Mouse (Mus musculus) thymus, adult 2 months (tissue): ENCODE data around the gene Scn1b. TPM values are rescaled to one million over a fixed set of nuclear protein-coding genes. Genes with fewer than 3 reads are reported as not detected.

Experiments used
- DNase-seq: peaks from one replicate; pipeline ENCODE4 v3.0.0; 2021
- H3K27ac ChIP-seq: fragments of 200-500 bp; 2 replicates; pipeline ENCODE4 v1.5.1; 2012; ENCODE audit warnings: low read length, control low read depth; ENCODE audit not compliant: control insufficient read depth, insufficient read depth
- H3K27me3 ChIP-seq: fragments of 200-500 bp; 2 replicates; pipeline ENCODE4 v1.6.1; 2012; ENCODE audit warnings: mild to moderate bottlenecking, low read length, moderate library complexity, mixed read lengths; ENCODE audit not compliant: control insufficient read depth, insufficient read depth
- H3K36me3 ChIP-seq: fragments of 200-500 bp; 2 replicates; pipeline ENCODE4 v1.6.1; 2012; ENCODE audit warnings: mild to moderate bottlenecking, low read length, moderate library complexity; ENCODE audit not compliant: control insufficient read depth, insufficient read depth
- H3K4me1 ChIP-seq: fragments of 200-500 bp; replicated peaks from 2 replicates; pipeline ENCODE4 v1.6.1; 2012; ENCODE audit warnings: low read length; ENCODE audit not compliant: control insufficient read depth, insufficient read depth
- H3K4me3 ChIP-seq: fragments of 200-500 bp; 2 replicates; pipeline ENCODE4 v1.5.1; 2012; ENCODE audit warnings: mild to moderate bottlenecking, low read length, control low read depth, moderate library complexity; ENCODE audit not compliant: control insufficient read depth, insufficient read depth
- CTCF ChIP-seq: fragments of 200-500 bp; IDR thresholded peaks from 2 replicates; pipeline ENCODE4 v1.5.1; 2012; ENCODE audit warnings: mild to moderate bottlenecking, control low read depth, low read length, moderate library complexity, borderline replicate concordance; ENCODE audit not compliant: control insufficient read depth, poor library complexity, insufficient read depth; ENCODE audit errors: extremely low read depth
- POLR2A ChIP-seq: fragments of 200-500 bp; IDR thresholded peaks from 2 replicates; pipeline ENCODE4 v1.6.1; 2012; ENCODE audit warnings: mild to moderate bottlenecking, low read length, control low read depth, moderate library complexity; ENCODE audit not compliant: control insufficient read depth, poor library complexity, insufficient read depth; ENCODE audit errors: extremely low read depth
- WGBS: fragments of 180-500 bp; shearing (Covaris S2); methylation state at CpG from one replicate; pipeline ENCODE4 v1.1.7; 2018; 5-methylcytosine and 5-hydroxymethylcytosine counted together
- polyA plus RNA-seq: library from polyadenylated mRNA; depleted of rRNA; stranded (reverse); fragments of >200 nt; gene quantifications from 2 replicates; pipeline ENCODE4 v1.2.3, GENCODE M21; 2012

Gene Scn1b
- polyA plus RNA-seq, 1 experiment, result 21.2 TPM

DNA sequence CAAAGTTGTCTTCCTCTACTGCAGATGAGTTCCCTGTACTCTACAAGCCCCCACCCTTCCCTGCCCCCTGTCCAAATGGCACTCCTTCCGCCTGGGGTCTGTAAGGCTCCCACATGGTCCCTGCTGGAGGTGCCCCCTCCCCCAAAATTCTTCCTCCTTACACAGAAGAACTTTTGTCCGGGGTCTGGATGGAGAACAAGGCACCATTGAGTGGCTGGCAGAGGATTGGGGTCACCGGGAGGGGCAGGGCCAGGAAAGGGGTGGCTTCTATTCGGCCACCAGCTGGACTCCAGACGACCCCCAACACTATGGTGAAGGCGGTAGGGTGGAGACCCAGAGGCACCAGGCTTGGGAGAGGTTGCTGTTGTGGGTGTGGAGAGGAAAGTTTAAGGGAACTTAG lies 49.3 kb downstream of the Scn1b start:
- Histone ChIP-seq H3K27me3 (no peaks in the 10 kb centered on the region), H3K4me1 (no peaks in the 10 kb centered on the region), H3K36me3 (no peaks in the 10 kb centered on the region), H3K4me3 (no peak overlapping the region), H3K27ac (no peak overlapping the region)
- DNase-seq, result no peak
- 88% methylated on average over 6 of the region's 6 CpGs for WGBS
- no peak for TF ChIP-seq POLR2A
- TF ChIP-seq CTCF, result no peak

DNA sequence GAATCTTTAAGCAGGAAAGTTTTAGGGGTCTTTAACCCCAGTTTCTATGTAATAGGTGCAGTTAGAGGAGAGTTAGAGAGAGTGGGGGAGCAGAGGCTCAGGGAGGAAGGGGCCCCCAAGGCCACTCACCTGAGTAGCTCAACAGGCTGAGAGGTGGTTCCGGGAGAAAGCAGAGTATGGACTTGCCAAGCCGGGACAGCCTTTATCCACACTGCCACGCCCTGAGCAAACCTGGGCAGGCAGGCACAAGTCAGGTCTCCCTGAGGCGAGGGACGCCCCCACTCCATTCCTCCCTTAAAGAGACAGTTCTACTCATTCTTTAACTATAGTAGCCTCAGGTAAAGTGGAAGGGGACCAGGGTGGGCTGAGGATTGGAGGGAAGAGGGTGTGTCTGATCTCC lies 50.3 kb downstream of the Scn1b start, which contains the start of gene Fxyd3:
TSS of gene Fxyd3 (minus strand) at position 213 of the 400 bp plus-strand sequence.
- TF ChIP-seq CTCF (no peak), POLR2A (no peak)
- Histone ChIP-seq H3K4me1 (no peaks in the 10 kb centered on the region), H3K27ac (no peak within 1 kb of the TSS), H3K27me3 (no peaks in the 10 kb centered on the region), H3K4me3 (no peak within 1 kb of the TSS), H3K36me3 (no peaks in the 10 kb centered on the region)
- 92% methylated on average over 5 of the region's 5 CpGs for WGBS
- DNase-seq, result no peak

DNA sequence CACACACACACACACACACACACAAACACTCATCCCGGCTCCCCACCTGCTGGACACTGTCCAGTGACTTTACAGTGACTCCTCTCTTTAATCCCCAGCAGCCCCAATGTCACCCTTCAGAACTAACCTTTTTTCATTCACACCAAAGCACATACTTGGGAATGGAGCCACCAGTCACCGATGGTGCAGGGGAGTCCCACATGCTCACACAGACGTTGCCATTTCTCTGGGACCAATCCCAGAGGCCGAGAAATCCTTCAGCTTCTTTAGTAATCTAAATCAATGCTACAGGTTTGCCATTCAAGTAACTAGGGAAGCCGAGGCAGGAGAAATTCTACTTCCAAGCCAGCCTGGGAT lies 52.1 kb downstream of the Scn1b start:
- TF ChIP-seq POLR2A (no peak), CTCF (no peak)
- H3K4me3 ChIP-seq, result no peak overlapping the region
- H3K36me3 ChIP-seq, result no peaks in the 10 kb centered on the region
- DNase-seq, result no peak
- H3K27me3 ChIP-seq, result no peaks in the 10 kb centered on the region
- no peak overlapping the region for H3K27ac ChIP-seq
- H3K4me1 ChIP-seq, result no peaks in the 10 kb centered on the region
- WGBS, result 93% methylated on average over 5 of the region's 5 CpGs

DNA sequence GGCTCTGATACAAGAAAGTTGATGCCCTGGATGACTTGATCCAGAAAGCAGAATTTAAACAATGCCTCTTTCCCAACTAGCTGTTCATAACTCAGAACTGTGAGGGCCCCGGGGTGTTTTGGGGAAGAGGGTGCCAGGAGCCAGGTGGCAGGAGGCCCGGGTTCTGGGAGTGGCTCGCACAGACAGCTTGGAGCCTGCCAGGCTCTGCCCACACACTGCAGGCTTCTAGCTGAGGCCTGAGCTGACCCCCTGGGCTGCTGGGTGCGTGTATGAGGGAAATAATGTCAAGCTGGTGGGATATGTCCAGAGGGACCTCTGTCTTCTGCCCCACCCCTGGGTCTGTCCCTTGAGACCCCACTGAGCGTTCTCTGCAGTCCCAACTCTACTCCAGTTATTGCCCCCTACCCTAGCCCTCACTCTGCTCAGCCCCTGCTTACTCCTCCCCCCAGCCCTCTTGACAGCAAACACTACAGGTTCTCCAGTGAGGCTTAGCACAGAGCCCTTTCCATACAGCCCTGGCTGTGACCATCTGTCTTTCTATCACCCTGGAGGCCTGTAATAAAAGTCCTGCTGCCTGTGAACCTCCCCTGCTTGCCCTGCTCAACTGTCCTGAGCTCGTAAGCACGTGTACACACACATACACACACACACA lies 52.6 kb downstream of the Scn1b start:
- Histone ChIP-seq H3K27me3 (no peaks in the 10 kb centered on the region), H3K36me3 (no peaks in the 10 kb centered on the region), H3K27ac (no peak overlapping the region), H3K4me3 (no peak overlapping the region), H3K4me1 (no peaks in the 10 kb centered on the region)
- no peak for TF ChIP-seq POLR2A
- no peak for TF ChIP-seq CTCF
- DNase-seq, result no peak
- 89% methylated on average over 7 of the region's 7 CpGs for whole genome bisulfite sequencing

DNA sequence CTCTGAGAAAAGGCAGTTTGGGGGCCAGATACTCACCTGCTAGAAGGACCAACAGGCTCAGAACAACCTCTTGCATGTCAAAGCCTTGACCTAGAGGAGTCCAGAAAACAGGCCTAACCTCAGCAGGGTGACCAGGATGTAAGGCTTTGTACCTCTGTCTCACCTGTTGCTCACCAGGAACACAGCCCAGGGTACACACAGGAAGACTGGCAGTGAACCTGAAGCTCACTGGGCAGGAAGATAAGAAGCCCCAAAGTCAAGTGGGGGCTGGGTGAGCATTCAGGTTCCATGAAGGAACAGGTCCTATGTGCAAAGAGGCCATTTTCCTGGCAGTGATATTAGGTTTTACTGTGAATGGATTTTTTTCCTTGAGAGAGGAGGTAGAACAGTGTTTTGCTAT lies 53.3 kb downstream of the Scn1b start:
- H3K27me3 ChIP-seq, result no peaks in the 10 kb centered on the region
- no peak overlapping the region for H3K4me3 ChIP-seq
- TF ChIP-seq CTCF (no peak), POLR2A (no peak)
- H3K4me1 ChIP-seq, result no peaks in the 10 kb centered on the region
- H3K36me3 ChIP-seq, result no peaks in the 10 kb centered on the region
- no peak overlapping the region for H3K27ac ChIP-seq
- DNase-seq, result no peak

DNA sequence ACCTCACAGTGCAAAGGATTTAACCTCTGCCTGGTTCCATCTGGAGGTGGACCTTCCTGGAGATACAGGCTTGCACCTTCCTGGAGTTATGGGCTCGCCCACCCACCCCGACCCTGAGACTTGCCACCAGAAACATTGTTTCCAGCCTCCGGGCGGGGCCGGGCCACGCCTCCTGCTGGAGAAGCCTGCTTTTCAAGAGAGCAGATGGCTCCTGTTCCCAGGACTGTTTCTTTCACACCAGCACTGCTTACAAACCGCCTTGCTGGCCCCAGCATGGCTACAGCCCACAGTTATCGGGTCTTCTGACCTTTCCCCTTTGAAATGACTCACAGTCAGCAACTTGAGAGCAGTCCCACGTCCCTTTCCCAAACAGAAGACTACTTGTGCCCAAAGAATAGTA lies 54.5 kb downstream of the Scn1b start:
- DNase-seq, result no peak
- WGBS, result 94% methylated on average over 9 of the region's 9 CpGs
- no peak overlapping the region for H3K4me3 ChIP-seq
- no peaks in the 10 kb centered on the region for H3K36me3 ChIP-seq
- H3K27ac ChIP-seq, result no peak overlapping the region
- no peaks in the 10 kb centered on the region for H3K4me1 ChIP-seq
- no peaks in the 10 kb centered on the region for H3K27me3 ChIP-seq
- TF ChIP-seq POLR2A (no peak), CTCF (no peak)

DNA sequence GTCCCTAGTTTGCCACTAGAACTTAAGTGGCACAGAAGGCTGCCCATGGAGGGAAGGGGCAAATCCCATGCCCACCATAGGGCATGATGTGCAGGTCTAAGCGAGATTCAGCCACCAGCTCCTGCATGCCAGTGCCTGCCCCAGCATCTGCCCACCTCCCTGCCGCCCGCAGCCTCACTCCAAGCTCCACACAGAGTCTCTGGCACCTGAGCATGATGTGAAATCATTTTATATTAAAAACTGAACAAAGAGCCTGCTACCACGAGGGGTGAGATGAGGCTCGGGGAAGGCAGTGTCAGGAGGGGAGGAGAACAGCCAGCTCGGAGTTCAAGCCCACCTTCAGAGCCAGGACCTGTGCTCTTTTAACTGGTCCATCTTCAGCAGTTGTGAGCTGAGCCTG lies 56.5 kb downstream of the Scn1b start:
- TF ChIP-seq POLR2A (no peak), CTCF (no peak)
- no peaks in the 10 kb centered on the region for H3K36me3 ChIP-seq
- DNase-seq, result no peak
- no peak overlapping the region for H3K27ac ChIP-seq
- H3K27me3 ChIP-seq, result no peaks in the 10 kb centered on the region
- WGBS, result 91% methylated on average over 6 of the region's 6 CpGs
- H3K4me3 ChIP-seq, result no peak overlapping the region
- no peaks in the 10 kb centered on the region for H3K4me1 ChIP-seq

DNA sequence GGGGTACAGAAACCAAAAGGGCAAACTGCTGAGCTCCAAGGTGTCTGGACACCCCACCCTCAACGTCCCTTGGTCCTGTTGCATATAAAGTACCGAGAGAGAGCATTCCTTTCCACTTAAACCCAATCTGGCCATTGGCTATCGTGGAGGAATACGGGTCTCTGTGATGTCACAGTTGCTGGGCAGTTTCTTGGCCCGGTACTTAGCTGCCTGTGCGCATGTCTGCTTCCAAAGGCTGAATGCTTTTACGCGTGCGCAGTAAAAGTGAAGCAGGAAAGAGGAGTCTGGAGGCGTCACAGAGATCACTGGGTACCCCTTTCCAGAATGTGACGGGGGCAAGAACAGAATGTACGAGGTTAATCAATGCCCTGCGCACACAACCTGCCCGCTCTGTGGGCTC lies 57.3 kb downstream of the Scn1b start:
- no peak for DNase-seq
- Histone ChIP-seq H3K4me1 (no peaks in the 10 kb centered on the region), H3K27me3 (no peaks in the 10 kb centered on the region), H3K36me3 (no peaks in the 10 kb centered on the region), H3K27ac (no peak overlapping the region), H3K4me3 (no peak overlapping the region)
- TF ChIP-seq CTCF (no peak), POLR2A (no peak)
- 96% methylated on average over 14 of the region's 14 CpGs for WGBS
